Mouse (Mus musculus): ENCODE results near the gene Vkorc1l1.

Vkorc1l1 gene

GRCm38 (mm10) chr5:129942073-129942939 lies 536 bp downstream of the Vkorc1l1 start:
- peak; percentile 61 for DNase-seq (ENCODE audit: low spot score)

GRCm38 (mm10) chr5:129943402-129943801 lies 1.6 kb downstream of the Vkorc1l1 start:
- DNase-seq (ENCODE audit: low spot score) = no peak

GRCm38 (mm10) chr5:129947528-129948033 lies 5.8 kb downstream of the Vkorc1l1 start:
- no peak for DNase-seq (ENCODE audit: low spot score)

GRCm38 (mm10) chr5:129952143-129952542 lies 10.4 kb downstream of the Vkorc1l1 start:
- DNase-seq (ENCODE audit: low spot score) = no peak

GRCm38 (mm10) chr5:129954473-129955254 lies 12.9 kb downstream of the Vkorc1l1 start:
- DNase-seq (ENCODE audit: low spot score) = no peak

- DNase-seq (ENCODE audit: low spot score) = peak; percentile 35
Measured at GRCm38 (mm10) chr5:129955792-129956191, 14.0 kb downstream of the Vkorc1l1 start.

GRCm38 (mm10) chr5:129963224-129963623 lies 21.5 kb downstream of the Vkorc1l1 start:
- DNase-seq (ENCODE audit: low spot score) = no peak

GRCm38 (mm10) chr5:129966448-129966847 lies 24.7 kb downstream of the Vkorc1l1 start:
- no peak for DNase-seq (ENCODE audit: low spot score)

- DNase-seq (ENCODE audit: low spot score) = no peak
Measured at GRCm38 (mm10) chr5:129968417-129968816, 26.6 kb downstream of the Vkorc1l1 start.

GRCm38 (mm10) chr5:129971491-129971890 lies 29.7 kb downstream of the Vkorc1l1 start:
- DNase-seq (ENCODE audit: low spot score) = no peak

- no peak for DNase-seq (ENCODE audit: low spot score)
Measured at GRCm38 (mm10) chr5:129974354-129974753, 32.6 kb downstream of the Vkorc1l1 start.

GRCm38 (mm10) chr5:129974866-129975311 lies 33.1 kb downstream of the Vkorc1l1 start:
- no peak for DNase-seq (ENCODE audit: low spot score)

GRCm38 (mm10) chr5:129977768-129978167 lies 36.0 kb downstream of the Vkorc1l1 start:
- DNase-seq (ENCODE audit: low spot score) = no peak

- DNase-seq (ENCODE audit: low spot score) = no peak
Measured at GRCm38 (mm10) chr5:129978608-129979007, 36.8 kb downstream of the Vkorc1l1 start.

GRCm38 (mm10) chr5:129980216-129980615 lies 38.4 kb downstream of the Vkorc1l1 start:
- no peak for DNase-seq (ENCODE audit: low spot score)

GRCm38 (mm10) chr5:129989376-129989775 lies 47.6 kb downstream of the Vkorc1l1 start:
- DNase-seq (ENCODE audit: low spot score) = no peak

GRCm38 (mm10) chr5:129991898-129992297 lies 50.1 kb downstream of the Vkorc1l1 start:
- no peak for DNase-seq (ENCODE audit: low spot score)

- DNase-seq (ENCODE audit: low spot score) = no peak
Measured at GRCm38 (mm10) chr5:129993374-129993773, 51.6 kb downstream of the Vkorc1l1 start.

- no peak for DNase-seq (ENCODE audit: low spot score)
Measured at GRCm38 (mm10) chr5:129994989-129995388, 53.2 kb downstream of the Vkorc1l1 start.

- DNase-seq (ENCODE audit: low spot score) = peak; percentile 34
Measured at GRCm38 (mm10) chr5:129997700-129998099, 55.9 kb downstream of the Vkorc1l1 start.

- peak; percentile 83 for DNase-seq (ENCODE audit: low spot score)
Measured at GRCm38 (mm10) chr5:129999097-129999496, 57.3 kb downstream of the Vkorc1l1 start.

- DNase-seq (ENCODE audit: low spot score) = peak; percentile 31
Measured at GRCm38 (mm10) chr5:130000735-130001134, 59.0 kb downstream of the Vkorc1l1 start.

All from MN1 (cell line).